Mouse (Mus musculus) testis, adult 2 months (tissue): ENCODE data around the gene Sh3bp5.

Source experiments
- CTCF ChIP-seq: fragments of 200-500 bp; IDR thresholded peaks from 2 replicates; pipeline ENCODE4 v1.5.1; 2012; ENCODE audit warnings: low read depth, mild to moderate bottlenecking, inconsistent platforms, low read length, moderate library complexity; ENCODE audit not compliant: control insufficient read depth, insufficient read depth, insufficient replicate concordance
- POLR2A ChIP-seq: fragments of 200-500 bp; IDR thresholded peaks from 2 replicates; pipeline ENCODE4 v1.6.1; 2012; ENCODE audit warnings: low read depth, mild to moderate bottlenecking, inconsistent platforms, low read length, moderate library complexity; ENCODE audit not compliant: control insufficient read depth

- no peak for TF ChIP-seq POLR2A
- no peak for TF ChIP-seq CTCF
Measured at GRCm38 (mm10) chr14:31374390-31374789, 61.5 kb downstream of the Sh3bp5 start.
